Mouse (Mus musculus): ENCODE results near the gene E130114P18Rik. TPM values are rescaled to one million over a fixed set of nuclear protein-coding genes. Genes with fewer than 3 reads are reported as not detected.
A peak's percentile ranks its signal among the peaks of the same experiment; 100 is the strongest.

E130114P18Rik gene
- total RNA-seq, 2 experiments from 2014 or later, result not detected

GRCm38 (mm10) chr4:97795957-97796356 lies 18.1 kb upstream of the E130114P18Rik start:
- no peak for TF ChIP-seq CTCF (IDR thresholded peaks at IDR 0.05)
- intact Hi-C loops (cut with DNase I), result no loop called here
- H3K4me3 ChIP-seq, result peak overlapping the region; percentile 68

DNA sequence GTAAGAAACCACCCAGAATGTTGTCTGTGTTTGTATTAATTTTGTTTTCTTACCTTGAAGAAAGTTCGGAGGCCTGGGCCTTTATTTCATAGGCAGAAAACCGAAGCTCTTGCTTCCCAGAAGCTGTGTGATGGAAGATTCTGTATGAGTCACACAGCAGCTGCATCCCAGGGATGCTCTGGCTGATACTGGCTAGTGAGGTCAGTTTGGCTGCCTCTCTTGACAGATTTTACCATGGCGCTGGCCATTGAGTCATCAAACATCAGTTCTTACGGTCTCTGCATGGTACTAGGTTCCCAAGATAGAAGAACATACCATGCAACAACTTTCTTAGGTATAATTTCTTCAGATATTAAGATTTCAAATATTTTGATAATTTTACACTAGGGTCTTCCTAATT lies 17.0 kb upstream of the E130114P18Rik start:
- Histone ChIP-seq H3K27ac (peak overlapping the region; percentile 84), H3K4me3 (peak overlapping the region; percentile 68; the same call in 1 of the 2 replicates)
- DNase-seq, result peak; percentile 61
- intact Hi-C loops (cut with DNase I), result no loop called here
- no peak for TF ChIP-seq CTCF (IDR thresholded peaks at IDR 0.05)

More at GRCm38 (mm10) chr4:97795957-97796356, 18.1 kb upstream of the E130114P18Rik start:
- peak overlapping the region; percentile 84 for H3K27ac ChIP-seq
- no peak for DNase-seq

- H3K4me3 ChIP-seq, result peak overlapping the region; percentile 25; the same call in 1 of the 2 replicates
- no peak for TF ChIP-seq CTCF (IDR thresholded peaks at IDR 0.05)
- DNase-seq, result no peak
- peak overlapping the region; percentile 84 for H3K27ac ChIP-seq
- intact Hi-C loops (cut with DNase I), result no loop called here
These were observed 16.1 kb upstream of the E130114P18Rik start for GRCm38 (mm10) chr4:97793931-97794330.

- TF ChIP-seq CTCF (IDR thresholded peaks at IDR 0.05), result no peak
- no peak for DNase-seq
- Histone ChIP-seq H3K27ac (peak overlapping the region; percentile 67), H3K4me3 (no peak overlapping the region)
- intact Hi-C loops (cut with DNase I), result no loop called here
These were observed 10.7 kb upstream of the E130114P18Rik start for GRCm38 (mm10) chr4:97788537-97788936.

GRCm38 (mm10) chr4:97787515-97787914 lies 9.6 kb upstream of the E130114P18Rik start:
- DNase-seq, result no peak
- no peak for TF ChIP-seq CTCF (IDR thresholded peaks at IDR 0.05)
- H3K4me3 ChIP-seq, result no peak overlapping the region
- peak overlapping the region; percentile 2; the same call in 1 of the 2 replicates for H3K27ac ChIP-seq
- intact Hi-C loops (cut with DNase I), result no loop called here

GRCm38 (mm10) chr4:97786571-97786970 lies 8.7 kb upstream of the E130114P18Rik start:
- H3K27ac ChIP-seq, result peak overlapping the region; percentile 52; the same call in 1 of the 2 replicates
- intact Hi-C loops (cut with DNase I), result no loop called here
- no peak for DNase-seq
- no peak for TF ChIP-seq CTCF (IDR thresholded peaks at IDR 0.05)
- H3K4me3 ChIP-seq, result no peak overlapping the region

GRCm38 (mm10) chr4:97785547-97786271 lies 7.8 kb upstream of the E130114P18Rik start:
- intact Hi-C loops (cut with DNase I), result no loop called here
- Histone ChIP-seq H3K27ac (peak overlapping the region; percentile 52), H3K4me3 (peak overlapping the region; percentile 24)
- DNase-seq, result no peak
- no peak for TF ChIP-seq CTCF (IDR thresholded peaks at IDR 0.05)

DNA sequence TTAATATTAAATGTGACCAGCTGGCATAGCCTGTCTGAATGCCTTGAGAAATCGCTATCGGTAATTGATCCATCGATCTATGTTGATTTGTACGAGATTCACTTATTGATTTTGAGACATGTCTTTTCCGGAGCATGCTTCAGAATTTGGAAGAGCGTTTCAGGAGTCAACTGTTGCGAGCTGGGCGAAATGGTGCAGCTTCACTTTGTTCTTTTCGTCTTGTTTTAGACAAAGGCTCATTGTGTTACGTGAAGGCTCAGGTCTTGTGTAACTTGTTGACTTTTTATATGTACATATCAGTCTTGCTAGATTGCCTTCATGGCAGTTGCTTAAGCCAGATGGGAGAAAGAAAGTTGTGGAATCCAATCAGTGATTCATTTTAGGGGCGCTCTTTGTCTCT lies 6.4 kb upstream of the E130114P18Rik start:
- intact Hi-C loops (cut with DNase I), result no loop called here
- Histone ChIP-seq H3K27ac (peak overlapping the region; percentile 52), H3K4me3 (no peak overlapping the region)
- DNase-seq, result no peak
- no peak for TF ChIP-seq CTCF (IDR thresholded peaks at IDR 0.05)

GRCm38 (mm10) chr4:97783073-97783879 lies 5.4 kb upstream of the E130114P18Rik start:
- Histone ChIP-seq H3K4me3 (no peak overlapping the region), H3K27ac (peak overlapping the region; percentile 95)
- no peak for TF ChIP-seq CTCF (IDR thresholded peaks at IDR 0.05)
- intact Hi-C loops (cut with DNase I), result no loop called here
- no peak for DNase-seq

- H3K4me3 ChIP-seq, result peak overlapping the region; percentile 97; the same call in 1 of the 2 replicates
- peak; percentile 71 for DNase-seq
- peak overlapping the region; percentile 95 for H3K27ac ChIP-seq
- intact Hi-C loops (cut with DNase I), result no loop called here
- no peak for TF ChIP-seq CTCF (IDR thresholded peaks at IDR 0.05)
These were observed 4.6 kb upstream of the E130114P18Rik start for GRCm38 (mm10) chr4:97782497-97782896.

DNA sequence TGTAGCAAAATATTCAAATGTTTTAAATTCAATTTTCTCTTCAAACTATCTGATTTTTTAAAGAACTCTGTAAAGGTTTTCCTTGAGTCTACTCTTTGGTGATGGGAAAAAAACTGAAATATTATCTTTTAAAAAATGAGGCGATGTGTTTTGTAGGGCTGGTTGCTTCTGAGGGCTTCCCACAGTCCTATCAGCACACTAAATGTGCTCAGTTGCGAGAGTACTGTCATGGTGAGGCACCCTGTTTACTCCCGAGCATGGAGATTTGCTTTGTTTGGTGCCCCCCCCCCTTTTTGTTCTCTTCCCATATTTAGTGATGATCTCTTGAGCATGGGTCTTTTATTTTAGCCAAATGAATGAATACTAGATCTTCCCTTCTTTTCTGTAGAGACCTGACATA lies 4.2 kb upstream of the E130114P18Rik start:
- H3K4me3 ChIP-seq, result peak overlapping the region; percentile 97; the same call in 1 of the 2 replicates
- intact Hi-C loops (cut with DNase I), result no loop called here
- TF ChIP-seq CTCF (IDR thresholded peaks at IDR 0.05), result no peak
- DNase-seq, result no peak
- H3K27ac ChIP-seq, result peak overlapping the region; percentile 95

DNA sequence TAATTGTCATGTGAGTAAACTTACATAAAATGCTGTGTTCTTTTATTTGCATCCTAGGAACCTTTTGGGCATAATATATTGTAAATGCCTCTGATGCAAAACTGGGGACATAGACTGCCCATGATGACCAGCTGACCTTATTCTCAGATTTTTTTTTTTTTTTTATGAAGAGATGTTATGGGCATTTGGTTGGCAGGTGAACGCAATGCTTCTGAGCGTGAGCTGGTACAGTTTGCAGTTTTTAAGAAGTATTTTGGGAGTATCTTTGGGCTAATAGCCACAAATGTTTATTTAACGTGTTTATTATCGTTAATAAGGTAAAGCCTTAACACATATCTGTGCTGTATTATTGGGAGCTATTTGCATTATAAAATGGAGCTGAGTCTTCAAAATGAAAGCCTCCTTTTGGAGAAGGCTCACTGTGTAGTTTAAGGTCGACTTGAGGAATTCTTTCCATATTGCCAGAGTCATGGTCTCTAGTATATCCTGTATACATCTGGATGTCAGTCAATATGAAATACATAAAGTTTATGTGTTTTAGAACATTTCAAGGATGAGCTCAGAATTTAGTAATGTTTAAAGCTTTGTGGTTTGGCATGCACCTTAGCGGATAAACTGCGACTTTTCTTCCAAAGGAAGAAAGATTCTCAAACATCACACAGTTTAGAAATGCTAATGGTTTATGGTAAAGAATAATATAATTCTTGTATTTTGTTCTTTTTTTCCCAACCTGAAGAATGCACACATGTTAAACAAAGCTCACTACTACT lies 3.0 kb upstream of the E130114P18Rik start:
- TF ChIP-seq CTCF (IDR thresholded peaks at IDR 0.05), result no peak
- peak overlapping the region; percentile 95 for H3K27ac ChIP-seq
- DNase-seq, result no peak
- peak overlapping the region; percentile 97 for H3K4me3 ChIP-seq
- intact Hi-C loops (cut with DNase I), result no loop called here
